Mouse (Mus musculus) erythroblast, adult 5-6 weeks (primary cell): Measurements from ENCODE around the gene Oog2. TPM values are rescaled to one million over a fixed set of nuclear protein-coding genes. Genes with fewer than 3 reads are reported as not detected.
"Not testable (repeated sequence)": the region's sequence is repeated elsewhere in the genome, so short reads cannot be mapped to it uniquely, and the experiment has no call there.

ENCODE experiments used
- ATAC-seq: replicated peaks from 2 replicates; pipeline ENCODE4 v1.8.0; 2016; ENCODE audit warnings: moderate number of reproducible peaks, mild to moderate bottlenecking, moderate TSS enrichment, inconsistent platforms; ENCODE audit not compliant: poor library complexity, low FRiP score, severe bottlenecking
- total RNA-seq, 2 experiments: library from RNA; stranded (forward) in 1 of 2; stranded (reverse) in 1 of 2; fragments of 150-400 nt in 1 of 2; fragments of 200-764, 138-1000 nt in 1 of 2; gene quantifications; 2 replicates each; pipeline versions ENCODE4 v1.2.3 to v1.2.4; 2015 to 2017; ENCODE audit warnings: low replicate concordance in 2 of 2

The Oog2 gene
- not detected in 2 replicates for total RNA-seq (2015; ENCODE audit: low replicate concordance)
- total RNA-seq (2017; ENCODE audit: low replicate concordance), result not detected in 2 replicates

- ATAC-seq, result no peak
Observed at GRCm38 (mm10) chr4:144190419-144190818, at the start of gene Oog2. Gene Oog2 (plus strand): TSS chr4:144190719.

- ATAC-seq, result no peak
Observed at GRCm38 (mm10) chr4:144162563-144162962, 28.0 kb upstream of the Oog2 start, which contains the start of gene Oog3. Gene Oog3 (minus strand): TSS chr4:144162663.

- ATAC-seq, result not testable (repeated sequence)
Observed at GRCm38 (mm10) chr4:144213218-144213617, 22.7 kb downstream of the Oog2 start, which contains the start of gene C87977. Gene C87977 (minus strand): TSS chr4:144213318.

Other genes starting within 250 kb of the Oog2 start
- gene Pramef25, start 239.7 kb upstream of the Oog2 start, total RNA-seq (2015; ENCODE audit: low replicate concordance), result not detected in 2 replicates
- not detected in 2 replicates for gene Pramef25, start 239.7 kb upstream of the Oog2 start, total RNA-seq (2017; ENCODE audit: low replicate concordance)
- gene Gm13101, start 223.8 kb upstream of the Oog2 start, total RNA-seq (2015; ENCODE audit: low replicate concordance), result not detected in 2 replicates
- not detected in 2 replicates for gene Gm13101, start 223.8 kb upstream of the Oog2 start, total RNA-seq (2017; ENCODE audit: low replicate concordance)
- gene Pramef17, start 196.3 kb upstream of the Oog2 start, total RNA-seq (2015; ENCODE audit: low replicate concordance), result not detected in 2 replicates
- not detected in 2 replicates for gene Pramef17, start 196.3 kb upstream of the Oog2 start, total RNA-seq (2017; ENCODE audit: low replicate concordance)
- not detected in 2 replicates for gene Pramel4, start 131.6 kb upstream of the Oog2 start, total RNA-seq (2015; ENCODE audit: low replicate concordance)
- gene Pramel4, start 131.6 kb upstream of the Oog2 start, total RNA-seq (2017; ENCODE audit: low replicate concordance), result not detected in 2 replicates
- not detected in 2 replicates for gene Gm13102, start 84.2 kb upstream of the Oog2 start, total RNA-seq (2015; ENCODE audit: low replicate concordance)
- gene Gm13102, start 84.2 kb upstream of the Oog2 start, total RNA-seq (2017; ENCODE audit: low replicate concordance), result not detected in 2 replicates
- not detected in 2 replicates for gene Oog3, start 28.1 kb upstream of the Oog2 start, total RNA-seq (2015; ENCODE audit: low replicate concordance)
- not detected in 2 replicates for gene Oog3, start 28.1 kb upstream of the Oog2 start, total RNA-seq (2017; ENCODE audit: low replicate concordance)
- not detected in 2 replicates for gene C87977, start 22.6 kb downstream of the Oog2 start, total RNA-seq (2015; ENCODE audit: low replicate concordance)
- not detected in 2 replicates for gene C87977, start 22.6 kb downstream of the Oog2 start, total RNA-seq (2017; ENCODE audit: low replicate concordance)
- gene Pramel5, start 89.8 kb downstream of the Oog2 start, total RNA-seq (2015; ENCODE audit: low replicate concordance), result not detected in 2 replicates
- not detected in 2 replicates for gene Pramel5, start 89.8 kb downstream of the Oog2 start, total RNA-seq (2017; ENCODE audit: low replicate concordance)
- not detected in 2 replicates for gene Gm13128, start 139.5 kb downstream of the Oog2 start, total RNA-seq (2015; ENCODE audit: low replicate concordance)
- gene Gm13128, start 139.5 kb downstream of the Oog2 start, total RNA-seq (2017; ENCODE audit: low replicate concordance), result not detected in 2 replicates
- not detected in 2 replicates for gene Gm13119, start 167.2 kb downstream of the Oog2 start, total RNA-seq (2015; ENCODE audit: low replicate concordance)
- not detected in 2 replicates for gene Gm13119, start 167.2 kb downstream of the Oog2 start, total RNA-seq (2017; ENCODE audit: low replicate concordance)
- gene Pramef20, start 187.2 kb downstream of the Oog2 start, total RNA-seq (2015; ENCODE audit: low replicate concordance), result not detected in 2 replicates
- gene Pramef20, start 187.2 kb downstream of the Oog2 start, total RNA-seq (2017; ENCODE audit: low replicate concordance), result not detected in 2 replicates
- gene Pramef12, start 217.7 kb downstream of the Oog2 start, total RNA-seq (2015; ENCODE audit: low replicate concordance), result not detected in 2 replicates
- not detected in 2 replicates for gene Pramef12, start 217.7 kb downstream of the Oog2 start, total RNA-seq (2017; ENCODE audit: low replicate concordance)
- gene 1700012P22Rik, start 248.1 kb downstream of the Oog2 start, total RNA-seq (2015; ENCODE audit: low replicate concordance), result not detected in 2 replicates
- gene 1700012P22Rik, start 248.1 kb downstream of the Oog2 start, total RNA-seq (2017; ENCODE audit: low replicate concordance), result not detected in 2 replicates